Mouse (Mus musculus): ENCODE results near the gene Prr15l.
A peak's percentile ranks its signal among the peaks of the same experiment; 100 is the strongest.

Gene Prr15l

GRCm38 (mm10) chr11:96950767-96951166 lies 22.9 kb downstream of the Prr15l start:
- no peak for DNase-seq

GRCm38 (mm10) chr11:96952426-96952825 lies 24.5 kb downstream of the Prr15l start:
- no peak for DNase-seq

- no peak for DNase-seq
These were observed 25.0 kb downstream of the Prr15l start for GRCm38 (mm10) chr11:96952896-96953295.

- DNase-seq = no peak
These were observed 27.2 kb downstream of the Prr15l start for GRCm38 (mm10) chr11:96955094-96955493.

GRCm38 (mm10) chr11:96956009-96956724 lies 28.3 kb downstream of the Prr15l start:
- DNase-seq = peak; percentile 52 to 65

GRCm38 (mm10) chr11:96957061-96957805 lies 29.3 kb downstream of the Prr15l start:
- no peak for DNase-seq

GRCm38 (mm10) chr11:96963580-96963979 lies 35.7 kb downstream of the Prr15l start:
- DNase-seq = peak; percentile 95 to 96

GRCm38 (mm10) chr11:96966172-96966571 lies 38.3 kb downstream of the Prr15l start:
- no peak for DNase-seq

GRCm38 (mm10) chr11:96966914-96967543 lies 39.1 kb downstream of the Prr15l start:
- DNase-seq = peak in 1 of 2 experiments; percentile 21

- no peak for DNase-seq
These were observed 39.8 kb downstream of the Prr15l start for GRCm38 (mm10) chr11:96967544-96968269.

- DNase-seq = peak in 1 of 2 experiments; percentile 25
These were observed 40.6 kb downstream of the Prr15l start for GRCm38 (mm10) chr11:96968476-96968875.

- DNase-seq = peak in 1 of 2 experiments; percentile 18
These were observed 41.4 kb downstream of the Prr15l start for GRCm38 (mm10) chr11:96969280-96969722.

GRCm38 (mm10) chr11:96969746-96970145 lies 41.8 kb downstream of the Prr15l start:
- peak; percentile 51 to 71 for DNase-seq

GRCm38 (mm10) chr11:96970341-96970740 lies 42.4 kb downstream of the Prr15l start:
- DNase-seq = no peak

GRCm38 (mm10) chr11:96972906-96973305 lies 45.0 kb downstream of the Prr15l start:
- no peak for DNase-seq

- no peak for DNase-seq
These were observed 45.6 kb downstream of the Prr15l start for GRCm38 (mm10) chr11:96973426-96973964.

- DNase-seq = no peak
These were observed 46.9 kb downstream of the Prr15l start for GRCm38 (mm10) chr11:96974813-96975212.

GRCm38 (mm10) chr11:96975511-96976378 lies 47.8 kb downstream of the Prr15l start:
- no peak for DNase-seq

GRCm38 (mm10) chr11:96976379-96976687 lies 48.4 kb downstream of the Prr15l start:
- DNase-seq = no peak

- peak; percentile 87 to 94 for DNase-seq
These were observed 49.1 kb downstream of the Prr15l start for GRCm38 (mm10) chr11:96976911-96977591.

All from kidney, postnatal 4 days (tissue).